29 mouse cellular contexts compared by ENCODE assay signal in genomic region chr5:146631602-146632001, GRCm38 (mm10). TPM values are rescaled to one million over a fixed set of nuclear protein-coding genes. Genes with fewer than 3 reads are reported as not detected.
"Had no signal": no experiment of that assay in that cellular context is flagged by ENCODE, and none has a peak within 500 bp of the region (broad histone marks: within the 10 kb centered on the region; RNA-seq: fewer than 3 reads in every experiment).

No protein-coding gene starts in this region.

- H3K27ac ChIP-seq: gastrocnemius, adult 2 months; heart, embryonic 10.5 days; hindbrain, embryonic 10.5 days; hindbrain, embryonic 12.5 days; hindbrain, embryonic 14.5 days; intestine, embryonic 15.5 days; left cerebral cortex, adult 2 months; limb, embryonic 13.5 days; limb, embryonic 15.5 days; liver, embryonic 12.5 days; liver, embryonic 14.5 days had no signal

- DNase-seq: gastrocnemius, adult 2 months; gastrocnemius, postnatal 10 days; gastrocnemius, postnatal 25 days; heart, adult 18-20 months; heart, postnatal 10 days; heart, postnatal 4 days; kidney, adult 18-20 months; kidney, adult 8-10 months; kidney, postnatal 10 days; kidney, postnatal 25 days; kidney, postnatal 4 days had no signal

- H3K4me2 ChIP-seq: heart, embryonic 12.5 days; hindbrain, embryonic 12.5 days; hindbrain, embryonic 14.5 days; intestine, embryonic 15.5 days; limb, embryonic 13.5 days; limb, embryonic 15.5 days; liver, embryonic 12.5 days had no signal

- H3K27me3 ChIP-seq: heart, embryonic 12.5 days; hindbrain, embryonic 12.5 days; intestine, embryonic 15.5 days; limb, embryonic 13.5 days; limb, embryonic 15.5 days; liver, embryonic 12.5 days had no signal

- H3K36me3 ChIP-seq: heart, embryonic 10.5 days; heart, embryonic 12.5 days; hindbrain, embryonic 10.5 days; hindbrain, embryonic 12.5 days; intestine, embryonic 15.5 days; limb, embryonic 13.5 days; limb, embryonic 15.5 days; liver, embryonic 12.5 days had no signal

- H3K9me3 ChIP-seq: heart, embryonic 10.5 days; heart, embryonic 12.5 days; hindbrain, embryonic 10.5 days; hindbrain, embryonic 12.5 days; intestine, embryonic 15.5 days; limb, embryonic 13.5 days; limb, embryonic 15.5 days; liver, embryonic 12.5 days had no signal

- H3K9ac ChIP-seq: heart, embryonic 12.5 days; hindbrain, embryonic 12.5 days; hindbrain, embryonic 14.5 days; intestine, embryonic 15.5 days; limb, embryonic 13.5 days; limb, embryonic 15.5 days; liver, embryonic 12.5 days; liver, embryonic 14.5 days had no signal

- H3K4me1 ChIP-seq: heart, embryonic 10.5 days; heart, embryonic 12.5 days; hindbrain, embryonic 10.5 days; hindbrain, embryonic 12.5 days; intestine, embryonic 15.5 days; limb, embryonic 13.5 days; liver, embryonic 12.5 days had no signal

- ATAC-seq: inflammation-experienced regulatory T-cells, adult 6 months; intestine, embryonic 15.5 days; intestine, postnatal 0 days; liver, embryonic 12.5 days had no signal

- H3K4me3 ChIP-seq: gastrocnemius, adult 2 months; heart, embryonic 10.5 days; heart, embryonic 12.5 days; hindbrain, embryonic 10.5 days; hindbrain, embryonic 12.5 days; intestine, embryonic 15.5 days; left cerebral cortex, adult 2 months; limb, embryonic 13.5 days; limb, embryonic 15.5 days; liver, embryonic 12.5 days had no signal

RNA-seq across cellular contexts. Expression of gene Gpr12, which starts 46.6 kb away (rescaled TPM):
- total RNA-seq: gastrocnemius, adult 2 months; gastrocnemius, postnatal 25 days; gastrocnemius, postnatal 4 days; granulocyte monocyte progenitor cell, adult 5-6 weeks; heart, adult 8-10 months; heart, postnatal 10 days; heart, postnatal 4 days had no signal
- polyA plus RNA-seq: heart, embryonic 12.5 days; heart, embryonic 14.5 days; heart, embryonic 16.5 days; hindbrain, embryonic 10.5 days; inflammation-experienced regulatory T-cells, adult 6 months; intestine, embryonic 15.5 days; intestine, postnatal 0 days; liver, embryonic 12.5 days had no signal
